Mouse (Mus musculus) heart, postnatal 14 days (tissue): ENCODE data around the gene Idnk. TPM values are rescaled to one million over a fixed set of nuclear protein-coding genes. Genes with fewer than 3 reads are reported as not detected.
"Not testable (repeated sequence)": the region's sequence is repeated elsewhere in the genome, so short reads cannot be mapped to it uniquely, and the experiment has no call there.

ENCODE experiments used
- DNase-seq, 2 experiments: peaks; one replicate each; pipeline ENCODE4 v3.0.0; 2021 to 2022
- intact Hi-C: fragments of 180-260 bp; cut with DNase I; formaldehyde crosslinking; loops from one replicate; pipeline ENCODE4 v1.15.1; 2025
- total RNA-seq, 2 experiments: library from RNA; stranded (reverse); gene quantifications; 2 replicates each; pipeline ENCODE4 v1.2.3; 2021

The Idnk gene
- total RNA-seq, 2 experiments from 2014 or later, result 18.3 to 22.4 TPM

DNA sequence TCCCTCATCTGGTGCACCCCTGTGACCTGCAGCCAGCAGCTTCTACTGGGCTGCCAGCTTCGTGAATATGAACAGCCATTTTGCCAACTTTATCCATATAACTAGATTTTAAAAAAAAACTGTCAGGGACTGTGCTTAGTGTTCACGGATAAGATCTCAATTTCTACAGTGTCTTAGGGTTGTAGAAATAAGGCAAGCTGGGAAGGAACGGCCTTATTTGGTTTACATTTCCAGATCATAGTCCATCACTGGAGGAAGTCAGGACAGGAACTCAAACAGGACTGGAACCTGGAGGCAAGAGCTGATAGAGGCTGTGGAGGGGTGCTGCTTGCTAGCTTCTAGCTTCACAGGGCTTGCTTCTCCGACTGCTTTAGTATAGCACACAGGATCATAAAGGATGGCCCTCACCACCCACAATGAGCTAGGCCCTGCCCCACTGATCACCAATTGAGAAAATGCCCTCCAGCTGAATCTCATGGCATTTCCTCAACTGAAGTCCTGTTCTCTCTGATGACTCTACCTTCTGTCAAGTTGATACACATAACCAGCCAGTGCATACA lies 27.7 kb upstream of the Idnk start:
- intact Hi-C loops, result no loop called here
- no peak for DNase-seq

DNA sequence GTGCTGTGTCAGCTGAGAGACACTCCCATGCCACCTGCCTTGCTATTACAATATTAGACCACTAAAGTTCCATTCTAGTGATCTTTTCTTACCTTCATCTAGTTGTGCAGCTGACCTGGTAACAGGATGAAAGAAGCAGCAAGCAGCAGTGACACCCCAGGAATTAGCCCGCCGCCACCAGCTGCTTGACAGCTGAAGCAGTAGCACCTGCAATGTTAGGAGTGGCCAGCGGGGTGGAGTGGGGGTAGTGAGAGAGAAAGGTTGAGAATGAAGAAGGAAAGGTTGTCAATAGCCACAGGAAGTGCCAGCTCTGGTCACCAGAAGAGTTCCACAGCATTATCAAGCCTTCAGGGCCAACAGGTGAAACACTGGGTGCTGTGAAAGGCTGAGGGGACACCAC lies 25.8 kb upstream of the Idnk start:
- intact Hi-C loops, result no loop called here
- no peak for DNase-seq

DNA sequence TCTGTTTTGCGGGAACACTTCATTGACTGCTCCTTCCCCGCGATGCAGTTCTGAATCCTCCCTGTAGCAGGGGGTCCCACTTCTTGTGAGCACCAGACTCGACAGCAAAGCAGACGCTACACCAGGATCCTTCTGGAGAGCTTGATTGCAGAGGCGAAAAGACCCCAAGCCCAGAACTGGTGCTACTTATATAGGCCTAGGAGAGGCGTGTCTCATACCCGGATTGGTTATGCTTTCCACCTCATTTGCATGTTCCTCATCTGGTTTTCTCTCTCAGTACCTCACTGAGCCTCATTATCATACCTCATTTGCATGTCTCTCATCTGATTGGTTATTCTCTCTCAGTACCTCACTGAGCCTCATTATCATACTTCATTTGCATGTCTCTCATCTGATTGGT lies 10.8 kb upstream of the Idnk start:
- intact Hi-C loops, DNase-seq: not testable (repeated sequence)

DNA sequence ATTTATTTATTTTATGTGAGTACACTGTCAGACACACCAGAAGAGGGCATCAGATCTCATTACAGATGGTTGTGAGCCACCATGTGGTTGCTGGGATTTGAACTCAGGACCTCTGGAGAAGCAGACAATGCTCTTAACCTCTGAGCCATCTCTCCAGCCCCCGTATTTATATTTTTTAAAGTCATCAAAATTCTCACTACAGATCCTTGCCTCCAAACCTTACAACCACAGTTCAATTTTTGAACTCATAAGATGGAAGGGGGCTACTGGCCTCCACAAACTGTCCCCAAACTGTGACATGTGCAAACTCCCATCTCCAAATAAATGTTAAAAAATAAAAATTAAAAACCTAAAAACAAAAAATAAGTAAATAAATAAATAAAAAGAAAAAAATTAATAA lies 9.7 kb upstream of the Idnk start:
- intact Hi-C loops, result no loop called here
- no peak for DNase-seq

GRCm38 (mm10) chr13:58148256-58148831 lies 9.1 kb upstream of the Idnk start:
- intact Hi-C loops, result no loop called here
- peak in 1 of 2 experiments; percentile 25 for DNase-seq

DNA sequence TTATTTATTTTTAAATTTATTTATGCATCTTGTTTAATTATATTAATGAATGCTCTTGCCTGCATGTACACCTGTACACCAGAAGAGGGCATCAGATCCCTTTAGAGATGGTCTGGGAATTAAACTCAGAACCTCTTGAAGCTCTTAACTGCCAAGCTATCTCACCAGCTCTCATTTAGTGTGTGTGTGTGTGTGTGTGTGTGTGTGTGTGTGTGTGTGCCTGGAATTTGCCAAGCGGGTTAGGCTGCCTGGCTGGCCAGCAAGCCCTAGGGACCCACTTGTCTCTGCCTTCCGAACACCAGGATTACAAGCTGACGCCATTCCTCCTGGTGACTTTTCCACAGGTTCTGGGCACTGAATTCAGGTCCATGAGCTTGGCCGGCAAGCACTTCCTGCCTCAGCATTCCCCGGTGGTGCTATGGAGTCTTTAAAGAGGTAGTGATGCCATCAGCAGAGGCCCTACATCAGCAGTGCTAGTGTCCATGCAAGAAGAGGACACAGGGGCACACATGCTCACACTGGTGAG lies 8.4 kb upstream of the Idnk start:
- intact Hi-C loops, result no loop called here
- peak in 1 of 2 experiments; percentile 31 for DNase-seq

- intact Hi-C loops, result no loop called here
- no peak for DNase-seq
These were observed 7.8 kb upstream of the Idnk start for GRCm38 (mm10) chr13:58149629-58150028.

DNA sequence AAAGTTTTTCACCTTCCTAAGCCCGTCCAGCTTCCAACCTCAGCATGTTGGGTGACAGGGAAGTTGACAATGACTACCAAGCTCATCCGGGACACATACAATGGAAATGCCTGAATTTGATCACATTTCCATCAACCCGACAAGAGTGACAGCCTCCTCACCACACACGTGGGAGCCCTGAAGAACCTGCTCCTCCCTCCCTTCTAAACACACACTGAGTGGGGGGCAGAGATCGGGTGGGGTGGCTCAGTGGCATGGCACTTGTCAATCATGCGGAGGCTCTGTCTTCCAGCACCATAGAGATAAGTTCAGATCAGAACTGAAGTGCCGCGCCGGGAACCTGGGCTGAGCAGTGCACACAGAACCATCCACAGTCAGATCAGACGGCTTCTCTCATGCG lies 7.0 kb upstream of the Idnk start:
- intact Hi-C loops, result no loop called here
- no peak for DNase-seq

DNA sequence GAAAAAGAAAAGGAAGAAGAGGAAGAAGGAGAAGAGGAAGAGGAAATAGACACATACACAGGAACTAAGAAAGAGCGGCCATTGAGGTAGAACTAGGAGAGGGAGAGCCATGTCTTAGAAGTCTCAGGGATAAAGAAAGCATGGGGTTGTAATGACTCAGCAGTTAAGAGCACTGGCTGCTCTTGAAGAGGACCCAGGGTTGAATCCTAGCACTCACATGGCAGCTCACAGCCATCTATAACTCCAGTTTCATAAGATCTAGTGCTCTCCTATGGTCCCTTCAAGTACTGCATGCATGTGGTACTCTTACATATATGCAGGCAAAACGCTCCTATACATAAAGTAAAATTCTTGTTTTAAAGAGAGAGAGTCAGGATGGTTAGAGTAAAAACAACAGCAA lies 1.4 kb upstream of the Idnk start:
- intact Hi-C loops, result loop anchor here (5.0 kb wide), 1 partner anchor 391 kb away; no protein-coding TSS in a partner anchor

DNA sequence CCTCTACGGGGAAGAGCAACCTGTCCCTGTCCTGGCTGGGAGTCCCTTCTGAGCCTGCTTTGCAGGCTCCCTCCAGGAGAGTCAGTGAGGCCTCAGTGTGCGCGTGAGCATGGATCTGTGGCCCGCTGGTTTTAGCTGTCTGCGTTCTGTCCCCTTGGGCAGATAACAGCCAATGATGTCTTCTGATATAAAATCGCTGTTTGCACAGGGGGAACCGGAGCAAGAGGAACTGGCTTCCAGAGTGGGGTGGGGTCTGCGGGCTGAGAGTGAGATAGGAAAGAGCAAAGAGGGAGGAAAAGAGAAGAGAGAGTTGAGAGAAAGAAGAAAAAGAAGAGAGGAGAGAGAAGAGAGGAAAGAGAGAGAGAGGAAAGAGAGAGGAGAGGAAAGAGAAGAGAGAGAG lies 413 bp upstream of the Idnk start:
- intact Hi-C loops, result loop anchor here (5.0 kb wide), 1 partner anchor 390 kb away; no protein-coding TSS in a partner anchor
- DNase-seq, result no peak

More for the DNA sequence above, 1.4 kb upstream of the Idnk start:
- DNase-seq, result no peak

GRCm38 (mm10) chr13:58158099-58158912 lies 857 bp downstream of the Idnk start:
- DNase-seq, result peak; percentile 86 to 91
- intact Hi-C loops, result loop anchor here (1.0 to 5.0 kb wide), 4 partner anchors 30 to 430 kb away; no protein-coding TSS in a partner anchor

DNA sequence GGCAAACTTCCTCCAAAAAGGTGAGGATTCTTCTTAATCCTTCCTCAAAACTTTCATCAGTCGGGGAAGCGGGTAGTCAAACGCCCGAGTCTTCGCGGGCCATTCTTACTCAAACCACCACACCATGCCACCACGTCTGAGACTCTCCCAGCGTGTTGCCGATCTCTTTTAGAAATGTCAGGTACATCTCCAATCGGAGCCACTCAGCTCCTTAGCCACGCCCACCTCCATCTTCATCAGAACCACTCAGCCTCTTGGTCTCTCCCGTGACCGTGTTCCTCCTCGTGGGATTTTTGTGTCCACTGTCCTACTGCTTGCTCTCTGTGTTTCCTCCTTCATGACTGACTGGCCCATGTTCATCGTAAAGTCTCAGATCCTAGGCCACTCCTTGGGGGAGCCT lies 3.3 kb downstream of the Idnk start:
- intact Hi-C loops, result loop anchor here (5.0 kb wide), 1 partner anchor 227 kb away; the partner anchor contains the start of gene 2210016F16Rik
- no peak for DNase-seq

GRCm38 (mm10) chr13:58163343-58163742 lies 5.9 kb downstream of the Idnk start:
- no peak for DNase-seq
- intact Hi-C loops, result loop anchor here (5.0 kb wide), 1 partner anchor 224 kb away; the partner anchor contains the start of gene 2210016F16Rik

DNA sequence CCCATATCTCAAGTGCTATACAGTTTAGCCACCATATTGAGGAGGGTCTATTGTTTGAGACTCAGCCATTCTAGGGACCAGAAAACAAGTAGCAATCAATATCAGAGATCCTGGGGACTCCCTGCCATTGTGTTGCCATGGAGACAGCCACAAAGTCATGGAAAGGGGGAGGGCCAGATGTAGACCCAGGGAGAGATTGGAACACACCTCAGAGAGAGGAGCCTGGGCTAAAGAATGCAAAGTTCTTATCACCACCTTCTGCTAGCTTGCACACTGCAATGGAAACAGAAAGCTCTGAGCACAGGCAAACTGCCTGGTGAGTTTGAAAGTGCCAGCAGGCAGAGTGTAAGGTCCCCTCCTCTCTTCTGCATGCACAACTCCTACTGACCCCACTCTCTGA lies 10.7 kb downstream of the Idnk start:
- DNase-seq, result no peak
- intact Hi-C loops, result no loop called here

DNA sequence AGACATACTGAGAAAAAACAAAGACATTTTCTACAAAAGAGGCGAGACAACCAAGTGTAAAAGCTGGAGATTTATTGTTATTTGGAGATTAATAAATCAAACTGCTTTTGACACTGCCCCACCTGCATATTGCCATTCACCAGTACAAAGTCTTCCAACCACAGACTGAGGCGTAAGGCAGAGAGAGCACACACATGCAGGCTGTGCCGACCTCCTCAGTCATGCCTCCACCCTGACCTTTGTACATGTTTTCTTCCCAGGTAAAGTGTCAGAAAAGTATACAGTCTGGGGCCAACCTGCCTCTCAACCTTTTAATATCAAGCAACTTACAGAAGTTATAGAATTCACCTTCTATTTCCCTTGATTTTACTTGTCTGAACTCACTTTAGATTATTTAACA lies 18.7 kb downstream of the Idnk start:
- intact Hi-C loops, result no loop called here
- no peak for DNase-seq

GRCm38 (mm10) chr13:58177511-58178208 lies 20.2 kb downstream of the Idnk start:
- intact Hi-C loops, result no loop called here
- DNase-seq, result peak; percentile 97 to 99

- DNase-seq, result no peak
- intact Hi-C loops, result no loop called here
These were observed 24.4 kb downstream of the Idnk start for GRCm38 (mm10) chr13:58181607-58182551.

DNA sequence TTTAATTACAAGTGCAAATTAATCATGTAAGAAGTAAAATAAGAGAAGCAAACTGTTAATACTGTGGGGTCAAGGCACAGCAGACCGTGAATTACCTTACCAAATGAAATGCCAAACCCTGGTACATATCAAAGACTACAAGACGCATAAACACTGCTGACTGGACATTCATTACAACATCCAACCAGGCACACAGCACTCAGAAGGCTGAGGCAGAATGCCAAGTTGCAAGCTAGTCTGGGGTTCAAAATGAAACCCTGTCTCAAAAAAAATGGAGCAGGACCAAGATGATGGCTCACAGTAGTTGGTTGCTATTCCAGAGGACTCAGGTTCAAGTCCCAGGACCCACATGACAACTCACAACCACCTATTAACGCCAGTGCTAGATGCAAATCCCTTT lies 26.7 kb downstream of the Idnk start:
- intact Hi-C loops, result no loop called here
- DNase-seq, result no peak

- intact Hi-C loops, result loop anchor here (5.0 kb wide), 1 partner anchor 46 kb away; no protein-coding TSS in a partner anchor
- no peak for DNase-seq
These were observed 28.8 kb downstream of the Idnk start for GRCm38 (mm10) chr13:58186281-58186680.
